Mouse (Mus musculus): ENCODE results near the gene Cwf19l1.

- TF ChIP-seq POLR2A (IDR thresholded peaks at IDR 0.05; ENCODE audit: extremely low read depth, insufficient read depth, low read length) (no peak), CTCF (IDR thresholded peaks at IDR 0.05; ENCODE audit: low read depth, low read length) (no peak)
Observed at GRCm38 (mm10) chr19:44104393-44104792, 31.3 kb downstream of the Cwf19l1 start.
